22 mouse cellular contexts compared by ENCODE assay signal in the genomic region with DNA sequence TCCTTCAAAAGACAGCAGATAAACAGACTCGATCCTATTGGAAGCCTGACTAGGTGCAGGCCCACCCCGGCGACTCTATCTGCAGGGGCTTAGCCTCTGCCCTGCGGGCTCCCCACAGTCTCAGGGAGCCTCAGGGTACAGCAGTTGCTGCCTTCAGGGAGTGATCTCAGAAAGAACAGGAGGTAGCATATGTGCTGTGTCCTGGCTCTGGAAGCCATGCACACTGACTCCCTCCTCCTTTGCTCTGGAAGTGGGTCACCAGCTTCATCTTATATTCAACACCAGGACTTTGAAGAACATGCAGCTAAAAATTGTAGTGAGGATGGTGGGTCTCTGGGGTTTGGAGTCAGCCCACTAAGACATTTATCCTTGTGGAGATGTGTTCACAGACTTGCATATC. TPM values are rescaled to one million over a fixed set of nuclear protein-coding genes. Genes with fewer than 3 reads are reported as not detected.
DNase-seq lines count a peak whose midpoint lies in the region; ATAC-seq and TF ChIP-seq lines count a peak whose summit lies in the region.
"Had no signal": no experiment of that assay in that cellular context is flagged by ENCODE, and none has a peak within 500 bp of the region (broad histone marks: within the 10 kb centered on the region; RNA-seq: fewer than 3 reads in every experiment).

No protein-coding gene starts in this region.

- DNase-seq in frontal cortex, postnatal 14 days (ENCODE audit: low spot score in 2 of 2), result no peak
- DNase-seq in midbrain, postnatal 0 days (ENCODE audit: low spot score), result no peak
- DNase-seq in midbrain, embryonic 14.5 days, result no peak
- DNase-seq in retina, postnatal 1 day, result peak; percentile 26
- no peak for DNase-seq in retina, embryonic 14.5 days (ENCODE audit: low spot score)
- DNase-seq in brain, adult 2 months (ENCODE audit: low read depth, low spot score), result peak; percentile 18
- no peak for DNase-seq in embryo, embryonic 9.5 days (ENCODE audit: extremely low spot score)
- DNase-seq: adrenal gland, adult 2 months; adrenal gland, adult 8-10 months; adrenal gland, postnatal 10 days; adrenal gland, postnatal 14 days; adrenal gland, postnatal 25 days; adrenal gland, postnatal 36 days; B cell, adult 2 months; cerebellum, adult 11 months; cerebellum, adult 11-12 months; cerebellum, adult 18-20 months had no signal

- no peaks in the 10 kb centered on the region for H3K4me1 ChIP-seq in midbrain, postnatal 0 days (ENCODE audit: insufficient read depth, low read length)
- H3K4me1 ChIP-seq in midbrain, embryonic 14.5 days (ENCODE audit: control insufficient read depth, insufficient read depth, low read length), result no peaks in the 10 kb centered on the region

- no peak overlapping the region for H3K9ac ChIP-seq in midbrain, postnatal 0 days (replicated peaks; ENCODE audit: low read length, poor library complexity, severe bottlenecking)
- no peak overlapping the region for H3K9ac ChIP-seq in midbrain, embryonic 14.5 days (replicated peaks; ENCODE audit: low read length)

- H3K36me3 ChIP-seq in midbrain, postnatal 0 days (ENCODE audit: insufficient read depth, low read length), result no peaks in the 10 kb centered on the region
- no peaks in the 10 kb centered on the region for H3K36me3 ChIP-seq in midbrain, embryonic 14.5 days (ENCODE audit: control insufficient read depth, insufficient read depth, low read length)
- H3K36me3 ChIP-seq: G1E had no signal

- no peaks in the 10 kb centered on the region for H3K27me3 ChIP-seq in midbrain, postnatal 0 days (ENCODE audit: insufficient read depth, low read length)
- no peaks in the 10 kb centered on the region for H3K27me3 ChIP-seq in midbrain, embryonic 14.5 days (ENCODE audit: control insufficient read depth, insufficient read depth, low read length)

- H3K4me2 ChIP-seq in midbrain, postnatal 0 days (ENCODE audit: low read depth, low read length, poor library complexity, severe bottlenecking), result no peak overlapping the region
- H3K4me2 ChIP-seq in midbrain, embryonic 14.5 days (ENCODE audit: low read length), result no peak overlapping the region

- WGBS in midbrain, postnatal 0 days, result 78% methylated on average over 4 of the region's 4 CpGs
- WGBS in midbrain, embryonic 14.5 days, result 68% methylated on average over 4 of the region's 4 CpGs

- no peak for TF ChIP-seq CTCF in midbrain, postnatal 0 days (IDR thresholded peaks at IDR 0.05)

- no peaks in the 10 kb centered on the region for H3K9me3 ChIP-seq in midbrain, postnatal 0 days (ENCODE audit: low read length)
- no peaks in the 10 kb centered on the region for H3K9me3 ChIP-seq in midbrain, embryonic 14.5 days (ENCODE audit: control insufficient read depth, low read length)

- H3K27ac ChIP-seq in midbrain, postnatal 0 days (ENCODE audit: low read depth, low read length), result no peak overlapping the region
- H3K27ac ChIP-seq in midbrain, embryonic 14.5 days (replicated peaks; ENCODE audit: low read depth, low read length), result no peak overlapping the region

- ATAC-seq in frontal cortex, adult (ENCODE audit: low TSS enrichment), result peak; percentile 95
- peak; percentile 27; the same call in 1 of the 2 replicates for ATAC-seq in midbrain, postnatal 0 days (ENCODE audit: low FRiP score)
- ATAC-seq in midbrain, embryonic 14.5 days (ENCODE audit: low FRiP score, low TSS enrichment), result no peak
- ATAC-seq: activated CD4-positive, CD25-positive, alpha-beta regulatory T cell, adult 4 months; CD4-positive, CD25-positive, alpha-beta regulatory T cell, adult 4 months; Patski had no signal

- H3K4me3 ChIP-seq in midbrain, postnatal 0 days (ENCODE audit: low read depth, low read length), result no peak overlapping the region
- H3K4me3 ChIP-seq in midbrain, embryonic 14.5 days (replicated peaks; ENCODE audit: low read depth, low read length), result no peak overlapping the region

RNA-seq across cellular contexts. Expression of a gene that starts 45.0 kb away (rescaled TPM):
- total RNA-seq in midbrain, postnatal 0 days (2014; rRNA removed), result 111 and 132 TPM in 2 replicates
- polyA plus RNA-seq in midbrain, postnatal 0 days (2015; fragmentation: Nextera tagmentation; extraction: Ambion mirVana), result 477 and 509 TPM in 2 replicates
- 355 and 484 TPM in 2 replicates for polyA plus RNA-seq in midbrain, embryonic 14.5 days (2014; fragmentation: Nextera tagmentation; extraction: Ambion mirVana)

RNA-seq across cellular contexts. Expression of a gene that starts 45.1 kb away (rescaled TPM):
- 26.8 and 40.1 TPM in 2 replicates for total RNA-seq in midbrain, postnatal 0 days (2014; rRNA removed)
- polyA plus RNA-seq in midbrain, postnatal 0 days (2015; fragmentation: Nextera tagmentation; extraction: Ambion mirVana), result 55.1 TPM in 2 replicates
- polyA plus RNA-seq in midbrain, embryonic 14.5 days (2014; fragmentation: Nextera tagmentation; extraction: Ambion mirVana), result 80.0 and 88.5 TPM in 2 replicates

Comparison
In these comparisons a context has a peak if more than half of its experiments do, and no peak if none do; other contexts are left out.
1. DNase-seq: peak in retina, postnatal 1 day (single experiment) and brain, adult 2 months (single experiment); none in frontal cortex, postnatal 14 days (0 of 2), midbrain, postnatal 0 days (single experiment), midbrain, embryonic 14.5 days (single experiment), retina, embryonic 14.5 days (single experiment) and embryo, embryonic 9.5 days (single experiment).